Mouse (Mus musculus): ENCODE data around the gene Tbrg4.

- TF ChIP-seq POLR2A (IDR thresholded peaks at IDR 0.05; ENCODE audit: low read depth, low read length) (no peak), CTCF (IDR thresholded peaks at IDR 0.05; ENCODE audit: borderline replicate concordance, insufficient read depth, low read length) (no peak)
These were observed 29.3 kb downstream of the Tbrg4 start for GRCm38 (mm10) chr11:6596616-6597015.
